Mouse (Mus musculus) liver, embryonic 16.5 days (tissue): ENCODE data around the gene A530032D15Rik. TPM values are rescaled to one million over a fixed set of nuclear protein-coding genes. Genes with fewer than 3 reads are reported as not detected.
"Not testable (repeated sequence)": the region's sequence is repeated elsewhere in the genome, so short reads cannot be mapped to it uniquely, and the experiment has no call there.

Experiments
- ATAC-seq: fragments of 200-750 bp; cut with Nextera tagmentation; 2 replicates; pipeline ENCODE4 v1.8.0; 2017; ENCODE audit warnings: low read depth, mild to moderate bottlenecking, moderate number of reproducible peaks, moderate library complexity
- H3K27ac ChIP-seq: fragments of 300-500 bp; sonication (generic); 2 replicates; pipeline ENCODE4 v1.5.1; 2014; ENCODE audit warnings: mild to moderate bottlenecking, low read length
- H3K27me3 ChIP-seq: fragments of 300-500 bp; sonication (generic); 2 replicates; pipeline ENCODE4 v1.6.1; 2014; ENCODE audit warnings: low read depth, low read length, mixed read lengths; ENCODE audit not compliant: control insufficient read depth, insufficient read depth
- H3K36me3 ChIP-seq: fragments of 300-500 bp; sonication (generic); 2 replicates; pipeline ENCODE4 v1.6.1; 2014; ENCODE audit warnings: mild to moderate bottlenecking; ENCODE audit not compliant: control insufficient read depth, insufficient read depth
- H3K4me1 ChIP-seq: fragments of 300-500 bp; sonication (generic); 2 replicates; pipeline ENCODE4 v1.6.1; 2014; ENCODE audit warnings: low read depth, low read length, mixed read lengths; ENCODE audit not compliant: control insufficient read depth
- H3K4me2 ChIP-seq: fragments of 300-500 bp; sonication (generic); 2 replicates; pipeline ENCODE4 v1.6.1; 2014; ENCODE audit warnings: low read depth, low read length, mixed read lengths
- H3K4me3 ChIP-seq: fragments of 300-500 bp; sonication (generic); 2 replicates; pipeline ENCODE4 v1.5.1; 2014; ENCODE audit warnings: low read depth, mild to moderate bottlenecking, low read length
- H3K9ac ChIP-seq: fragments of 300-500 bp; sonication (generic); 2 replicates; pipeline ENCODE4 v1.6.1; 2014; ENCODE audit warnings: low read depth, low read length
- H3K9me3 ChIP-seq: fragments of 300-500 bp; sonication (generic); replicated peaks from 2 replicates; pipeline ENCODE4 v1.6.1; 2016; ENCODE audit warnings: low read length; ENCODE audit not compliant: control insufficient read depth
- WGBS: fragments of 180-500 bp; shearing (Covaris S2); extraction: QIAGEN DNeasy Blood & Tissue Kit; methylation state at CpG from one replicate; pipeline ENCODE4 v1.1.7; 2014; ENCODE audit not compliant: insufficient replicate concordance; 5-methylcytosine and 5-hydroxymethylcytosine counted together
- polyA plus RNA-seq: library from polyadenylated mRNA; unstranded; fragments of >200 nt; fragmentation: Nextera tagmentation; extraction: Ambion mirVana; gene quantifications from 2 replicates; pipeline ENCODE4 v1.2.1, GENCODE M21; 2015

The A530032D15Rik gene
- polyA plus RNA-seq: not detected in 2 replicates

DNA sequence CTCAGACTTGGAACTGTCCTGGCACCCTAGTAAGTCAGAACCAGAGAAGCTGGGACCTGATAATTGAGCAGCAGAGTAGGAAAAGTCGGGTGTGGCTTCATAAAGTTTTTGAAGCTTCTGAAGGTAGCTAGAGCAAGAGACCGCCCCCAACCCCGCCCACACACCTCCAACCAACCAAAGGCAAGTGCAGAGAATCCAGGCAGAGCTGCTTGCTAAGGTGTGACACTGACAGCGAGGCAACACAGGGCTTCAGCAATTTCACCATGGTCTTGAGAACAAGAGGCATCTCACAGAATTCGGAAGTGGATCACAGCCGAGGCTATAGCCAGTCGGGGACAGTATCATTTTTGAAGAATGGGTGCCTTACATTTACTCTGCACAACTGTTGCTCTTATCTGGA is at the start of gene A530032D15Rik:
Gene A530032D15Rik, minus strand, starts transcription at position 101 of the 400 bp plus-strand sequence.
- H3K27ac ChIP-seq, H3K9ac ChIP-seq, H3K4me1 ChIP-seq, H3K4me2 ChIP-seq, H3K27me3 ChIP-seq, H3K36me3 ChIP-seq, H3K9me3 ChIP-seq, ATAC-seq, H3K4me3 ChIP-seq: not testable (repeated sequence)
- no CpG with 5 or more reads among the region's 7 CpGs for WGBS

DNA sequence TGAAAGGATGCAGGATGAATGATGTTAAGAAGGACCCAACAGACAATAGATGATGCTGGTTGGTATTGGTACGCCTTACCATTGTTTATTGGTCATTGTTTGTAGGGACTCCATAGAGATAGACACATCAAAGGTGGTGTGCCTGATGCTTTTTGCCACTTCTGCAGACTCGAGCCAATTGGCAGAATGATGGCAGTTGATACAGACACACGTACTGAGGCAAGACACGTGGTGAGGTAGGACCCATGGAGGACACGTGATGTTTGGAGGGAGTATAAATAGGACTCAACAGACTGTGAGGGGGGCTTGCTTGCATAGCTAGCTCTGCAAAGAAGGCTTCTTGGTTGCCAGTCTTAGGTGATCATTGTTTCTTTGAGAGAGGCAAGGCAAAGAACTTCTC is 45.5 kb upstream of the A530032D15Rik start:
- not testable (repeated sequence) for H3K9ac ChIP-seq, H3K9me3 ChIP-seq, H3K4me2 ChIP-seq, H3K36me3 ChIP-seq, H3K4me3 ChIP-seq, H3K27me3 ChIP-seq, ATAC-seq, H3K27ac ChIP-seq, H3K4me1 ChIP-seq
- 49% methylated on average over 4 of the region's 5 CpGs for WGBS

DNA sequence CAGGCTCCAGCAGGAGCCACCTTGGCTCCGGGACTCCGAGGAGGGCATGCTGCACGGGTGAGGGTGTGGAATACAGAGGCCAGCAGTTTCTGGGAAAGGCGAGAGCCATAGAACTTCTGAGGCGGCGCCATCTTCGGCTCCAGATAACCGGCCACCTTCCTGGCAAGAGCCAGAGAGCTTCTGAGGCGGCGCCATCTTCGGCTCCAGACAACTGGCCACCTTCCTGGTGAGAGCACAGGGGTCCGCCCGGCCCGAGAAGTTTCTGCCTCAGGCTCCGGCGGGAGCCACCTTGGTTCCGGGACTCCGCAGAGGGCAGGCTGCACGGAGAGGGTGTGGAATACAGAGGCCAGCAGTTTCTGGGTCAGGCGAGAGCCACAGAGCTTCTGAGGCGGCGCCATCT is 24.0 kb upstream of the A530032D15Rik start:
- not testable (repeated sequence) for H3K9me3 ChIP-seq, H3K27ac ChIP-seq, H3K4me2 ChIP-seq, ATAC-seq, H3K9ac ChIP-seq, H3K4me3 ChIP-seq, H3K27me3 ChIP-seq, H3K4me1 ChIP-seq, H3K36me3 ChIP-seq
- 74% methylated on average over 22 of the region's 22 CpGs for WGBS

DNA sequence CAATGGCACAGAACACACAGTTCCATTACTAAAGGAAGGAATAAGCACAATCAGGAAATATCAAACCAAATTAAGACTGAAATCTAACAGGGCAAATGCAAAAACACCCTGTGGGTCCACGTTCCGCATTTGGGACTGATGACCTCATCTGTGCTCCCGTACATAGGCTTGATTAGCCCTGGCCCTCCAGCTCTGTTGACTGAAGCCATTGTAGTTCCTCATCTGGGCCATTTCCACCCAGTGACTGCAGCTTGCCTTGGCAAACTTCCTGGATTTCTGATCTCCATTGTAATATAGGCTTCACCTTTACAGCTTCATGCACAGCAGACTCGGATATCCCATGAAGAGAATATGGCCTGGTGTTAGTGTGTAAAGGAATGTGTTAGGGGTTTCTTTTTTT is 12.2 kb upstream of the A530032D15Rik start:
- not testable (repeated sequence) for H3K9me3 ChIP-seq, H3K4me3 ChIP-seq, H3K36me3 ChIP-seq, H3K27me3 ChIP-seq, ATAC-seq, H3K4me1 ChIP-seq, H3K4me2 ChIP-seq, H3K9ac ChIP-seq, H3K27ac ChIP-seq
- 61% methylated on average over 3 of the region's 4 CpGs for WGBS

DNA sequence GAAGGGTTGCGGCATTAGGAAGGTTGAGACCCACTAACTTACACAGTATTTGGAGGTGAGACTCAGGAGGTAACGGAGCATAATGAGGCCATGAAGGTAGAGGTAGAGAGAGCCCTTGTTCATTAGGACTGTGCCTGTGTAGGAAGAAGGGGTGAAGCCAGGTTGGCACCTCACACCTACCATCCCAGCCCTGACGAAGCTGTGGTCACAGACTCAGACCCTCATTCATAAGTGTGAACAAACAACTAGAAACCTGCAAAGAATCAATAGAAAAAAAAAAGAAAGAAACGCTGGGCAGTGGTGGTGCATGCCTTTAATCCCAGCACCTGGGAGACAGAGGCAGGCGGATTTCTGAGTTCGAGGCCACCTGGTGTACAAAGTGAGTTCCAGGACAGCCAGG is 8.7 kb upstream of the A530032D15Rik start:
- 62% methylated on average over 5 of the region's 6 CpGs for WGBS
- H3K36me3 ChIP-seq, H3K4me2 ChIP-seq, H3K4me3 ChIP-seq, H3K4me1 ChIP-seq, H3K27me3 ChIP-seq, H3K9ac ChIP-seq, H3K9me3 ChIP-seq, H3K27ac ChIP-seq, ATAC-seq: not testable (repeated sequence)

DNA sequence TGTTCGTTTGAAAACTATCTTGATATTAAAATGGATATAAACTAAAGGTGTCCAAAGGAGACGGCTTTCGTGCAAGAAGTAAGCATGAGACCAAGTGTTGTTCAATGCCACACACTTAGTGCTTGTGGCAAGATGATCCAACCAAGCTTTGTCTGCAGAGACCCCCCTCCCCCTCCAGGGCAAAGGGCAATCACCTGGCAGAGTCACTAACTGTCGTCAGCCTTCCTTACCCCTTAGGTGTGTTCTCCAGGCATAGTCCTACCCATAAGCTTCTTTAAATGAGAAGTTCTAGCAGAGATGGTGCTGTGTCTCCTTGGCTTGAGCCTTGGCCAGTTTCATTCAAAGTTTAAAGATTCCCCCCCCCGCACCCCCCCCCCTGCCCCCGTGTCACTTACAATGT is 7.9 kb upstream of the A530032D15Rik start:
- H3K27me3 ChIP-seq, H3K9ac ChIP-seq, H3K4me2 ChIP-seq, ATAC-seq, H3K4me1 ChIP-seq, H3K27ac ChIP-seq, H3K4me3 ChIP-seq, H3K36me3 ChIP-seq, H3K9me3 ChIP-seq: not testable (repeated sequence)
- 44% methylated on average over 4 of the region's 6 CpGs for WGBS

DNA sequence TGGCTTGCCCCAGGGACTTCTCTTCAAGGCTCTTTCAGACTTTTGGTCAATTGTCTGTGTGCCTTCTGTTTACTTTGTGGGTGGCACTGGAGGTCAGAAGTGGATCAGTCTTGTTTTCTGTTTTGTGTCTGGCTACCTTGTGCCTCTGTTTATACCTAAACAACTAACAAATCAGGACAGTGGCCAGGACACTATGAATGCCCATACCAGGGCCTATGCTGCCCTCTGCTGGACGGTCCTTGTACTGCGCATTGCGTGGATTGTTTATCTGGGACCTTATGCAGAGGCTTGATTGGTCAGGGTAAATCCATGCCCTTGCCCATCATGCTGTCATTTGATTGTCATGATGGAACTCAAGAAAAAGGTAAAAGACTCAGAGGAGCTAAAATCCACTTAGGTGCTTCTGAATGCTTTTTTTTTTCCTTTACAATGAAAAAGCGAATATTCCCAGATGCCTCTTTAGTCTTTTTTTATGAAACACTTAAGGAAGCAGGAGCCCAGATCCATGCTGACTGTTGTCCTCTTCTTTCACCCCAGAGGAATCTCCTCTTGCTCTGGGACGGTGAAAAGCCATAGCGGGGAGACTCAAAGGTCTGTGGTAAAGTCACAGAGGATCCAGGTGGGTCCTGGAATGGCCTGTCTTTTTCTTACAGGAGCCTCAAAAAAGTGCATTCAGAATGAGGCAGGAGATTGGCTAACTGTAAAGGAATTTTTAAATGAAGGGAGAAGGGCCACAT is 5.2 kb upstream of the A530032D15Rik start:
- not testable (repeated sequence) for H3K9me3 ChIP-seq, H3K4me3 ChIP-seq, H3K36me3 ChIP-seq, H3K4me1 ChIP-seq, H3K9ac ChIP-seq, ATAC-seq, H3K27me3 ChIP-seq, H3K27ac ChIP-seq, H3K4me2 ChIP-seq
- WGBS: 43% methylated on average over 6 of the region's 6 CpGs

DNA sequence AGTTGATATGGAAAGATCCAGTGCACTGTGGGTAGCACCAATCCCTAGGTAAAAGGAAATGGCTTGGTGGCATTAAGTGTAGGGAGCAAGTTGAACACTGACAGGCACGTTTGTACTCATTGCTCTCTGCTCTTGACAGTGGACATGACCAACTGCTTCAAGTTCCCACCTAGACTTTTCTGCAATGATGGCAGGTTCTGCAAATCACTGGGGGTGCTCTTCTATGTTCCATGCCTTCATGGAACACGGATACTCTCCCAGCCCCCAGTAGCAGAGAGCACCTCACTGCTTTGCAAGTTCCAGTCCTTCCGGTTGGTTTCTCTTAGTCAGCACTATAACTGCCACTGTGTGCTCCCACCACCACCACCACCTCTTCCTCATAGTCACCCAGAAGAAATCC is 4.4 kb upstream of the A530032D15Rik start:
- not testable (repeated sequence) for H3K27me3 ChIP-seq, H3K27ac ChIP-seq, ATAC-seq, H3K9ac ChIP-seq, H3K9me3 ChIP-seq, H3K4me2 ChIP-seq, H3K36me3 ChIP-seq, H3K4me3 ChIP-seq, H3K4me1 ChIP-seq
- 60% methylated on average over 3 of the region's 3 CpGs for WGBS

DNA sequence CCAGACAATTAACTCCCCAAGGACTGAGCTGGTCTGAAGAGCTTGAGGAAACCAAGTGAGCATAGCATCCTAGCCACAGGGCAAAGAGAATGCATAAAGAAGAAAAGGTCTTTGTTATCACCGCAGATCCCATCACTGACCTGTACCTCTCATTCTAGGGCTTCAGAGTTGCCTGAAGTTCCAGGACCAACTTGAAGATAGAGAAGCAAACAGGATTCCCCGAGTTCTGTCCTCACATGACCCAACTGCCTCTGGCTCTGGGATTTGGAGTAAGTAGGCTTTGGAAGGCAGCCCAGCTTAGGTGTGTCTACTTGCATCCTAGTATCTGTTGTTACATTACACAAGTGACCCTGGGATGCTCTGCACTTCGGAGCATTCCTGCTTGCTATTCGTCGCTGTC is 3.2 kb upstream of the A530032D15Rik start:
- not testable (repeated sequence) for H3K9ac ChIP-seq, H3K27ac ChIP-seq, H3K4me1 ChIP-seq, ATAC-seq, H3K4me2 ChIP-seq, H3K27me3 ChIP-seq, H3K36me3 ChIP-seq, H3K9me3 ChIP-seq, H3K4me3 ChIP-seq
- WGBS: 46% methylated on average over 2 of the region's 5 CpGs
